Mouse (Mus musculus): ENCODE measurements around the gene Ppp2r3c. TPM values are rescaled to one million over a fixed set of nuclear protein-coding genes. Genes with fewer than 3 reads are reported as not detected.
A peak's percentile ranks its signal among the peaks of the same experiment; 100 is the strongest.
"Not testable (repeated sequence)": the region's sequence is repeated elsewhere in the genome, so short reads cannot be mapped to it uniquely, and the experiment has no call there.

The Ppp2r3c gene
- total RNA-seq, 2 experiments from 2014 or later, result 25.2 to 35.3 TPM

DNA sequence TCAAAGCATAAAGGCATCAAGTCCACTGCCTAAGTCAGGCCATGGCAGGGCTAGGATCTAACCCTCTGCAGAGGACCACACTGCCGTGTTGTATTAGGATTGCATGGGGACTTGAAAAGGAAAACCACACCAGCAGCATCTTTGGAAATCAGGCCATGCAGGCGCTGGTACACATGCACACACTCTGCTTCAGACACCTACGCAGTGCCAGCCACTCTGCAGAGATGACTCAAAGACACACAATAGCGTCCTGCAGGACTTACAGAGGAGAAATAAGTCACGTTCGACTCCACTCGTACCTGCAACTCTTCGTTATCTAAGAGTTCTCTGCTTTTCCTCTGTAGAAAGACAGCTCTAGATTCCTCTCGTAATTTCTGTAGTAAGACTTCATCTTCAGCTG lies 4.7 kb downstream of the Ppp2r3c start:
- ATAC-seq (replicated peaks; ENCODE audit: poor library complexity), result no peak

DNA sequence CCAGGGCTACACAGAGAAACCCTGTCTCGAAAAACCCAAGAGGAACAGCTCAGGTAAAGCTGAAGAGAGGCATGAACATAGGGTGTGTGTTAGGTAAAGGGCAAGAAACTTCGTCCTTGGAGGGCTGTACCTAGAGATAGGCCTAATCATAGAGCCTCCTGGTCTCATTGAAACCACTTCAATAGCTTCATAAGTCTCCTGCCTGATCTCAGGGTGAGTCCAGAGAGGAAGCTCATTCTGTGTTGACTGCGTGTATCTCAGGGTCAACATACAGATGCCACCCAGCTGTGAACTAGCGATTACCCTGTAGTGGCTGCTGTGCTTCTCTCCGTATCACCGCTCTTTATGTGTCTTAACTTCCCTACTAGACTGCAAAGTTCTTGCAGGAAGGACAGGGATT lies 25.2 kb downstream of the Ppp2r3c start:
- not testable (repeated sequence) for ATAC-seq (replicated peaks; ENCODE audit: poor library complexity)

DNA sequence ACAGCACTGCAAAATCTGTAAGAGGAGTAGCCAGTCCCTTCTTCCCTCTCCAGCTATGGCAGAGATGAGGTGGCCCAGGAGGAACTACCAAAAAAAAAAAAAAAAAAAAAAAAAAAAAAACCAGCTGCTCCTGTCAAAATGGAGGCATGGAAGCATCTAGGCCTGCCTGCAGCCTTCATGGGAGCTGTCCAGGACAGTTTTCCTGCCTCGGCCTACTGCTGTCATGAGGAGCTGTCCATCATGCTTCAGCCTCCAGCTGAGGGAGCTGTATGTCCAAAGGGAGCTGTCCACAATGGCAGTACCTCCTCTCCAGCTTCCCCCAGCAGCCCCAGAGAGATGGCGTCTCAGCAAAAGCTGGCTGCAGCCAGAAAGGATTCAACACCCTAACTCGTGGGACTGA lies 30.6 kb downstream of the Ppp2r3c start:
- ATAC-seq (replicated peaks; ENCODE audit: poor library complexity), result peak; percentile 68

DNA sequence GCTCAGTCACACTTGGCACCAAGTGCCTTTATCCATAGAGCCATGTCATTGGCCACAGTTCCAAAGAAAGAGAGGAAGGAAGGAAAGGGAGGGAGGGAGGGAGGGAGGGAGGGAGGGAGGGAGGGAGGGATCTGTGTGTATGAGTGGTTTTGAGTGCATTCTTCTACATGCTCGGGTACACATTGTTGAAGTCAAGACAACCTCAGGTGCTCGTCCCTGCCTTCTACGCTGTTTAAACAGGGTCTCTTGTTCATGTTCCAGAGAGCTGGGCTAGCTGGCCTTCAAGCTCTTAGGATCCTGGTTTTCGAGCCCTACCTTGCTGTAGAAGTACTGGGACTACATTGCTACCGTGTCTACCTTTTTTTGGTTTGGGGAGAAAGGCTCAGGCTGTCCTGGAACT lies 39.4 kb downstream of the Ppp2r3c start:
- ATAC-seq (replicated peaks; ENCODE audit: poor library complexity), result not testable (repeated sequence)

DNA sequence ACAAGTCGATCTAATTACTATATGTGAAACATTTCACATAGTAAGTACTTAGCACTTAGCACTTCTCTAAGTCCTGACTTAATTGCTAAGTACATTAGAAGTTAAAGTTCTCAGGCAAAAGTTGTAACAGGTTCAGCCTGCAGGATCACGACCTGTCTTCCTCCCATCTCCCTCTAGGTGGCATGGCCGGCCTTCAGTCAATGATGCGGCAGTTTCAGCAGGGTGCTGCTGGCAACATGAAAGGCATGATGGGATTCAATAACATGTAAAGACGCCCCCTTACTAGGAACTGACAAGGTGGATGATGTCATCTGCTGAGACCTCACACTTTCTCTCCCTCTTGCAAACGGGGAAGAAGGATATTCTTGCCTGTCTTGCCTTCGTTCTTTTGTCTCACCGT lies 40.8 kb downstream of the Ppp2r3c start:
- ATAC-seq (replicated peaks; ENCODE audit: poor library complexity), result peak; percentile 99

DNA sequence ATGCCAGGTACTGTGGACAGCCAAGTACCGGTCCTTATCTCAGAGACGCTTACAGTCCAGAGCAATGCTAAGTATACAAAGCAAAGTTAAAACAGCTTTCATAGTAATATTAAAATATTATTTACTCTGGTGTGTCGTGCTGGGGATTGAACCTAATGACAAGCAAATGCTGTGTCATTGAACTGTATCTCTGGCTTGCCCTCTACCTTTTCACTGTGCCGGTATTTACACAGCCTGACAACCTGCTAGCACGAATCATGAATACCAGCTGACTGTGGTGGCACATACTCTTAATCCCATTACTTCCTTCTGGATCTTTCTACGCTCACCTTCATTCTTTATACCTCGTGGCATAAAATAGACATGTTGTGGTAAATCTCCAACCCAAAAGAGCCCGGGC lies 60.6 kb downstream of the Ppp2r3c start:
- ATAC-seq (replicated peaks; ENCODE audit: poor library complexity), result not testable (repeated sequence)

DNA sequence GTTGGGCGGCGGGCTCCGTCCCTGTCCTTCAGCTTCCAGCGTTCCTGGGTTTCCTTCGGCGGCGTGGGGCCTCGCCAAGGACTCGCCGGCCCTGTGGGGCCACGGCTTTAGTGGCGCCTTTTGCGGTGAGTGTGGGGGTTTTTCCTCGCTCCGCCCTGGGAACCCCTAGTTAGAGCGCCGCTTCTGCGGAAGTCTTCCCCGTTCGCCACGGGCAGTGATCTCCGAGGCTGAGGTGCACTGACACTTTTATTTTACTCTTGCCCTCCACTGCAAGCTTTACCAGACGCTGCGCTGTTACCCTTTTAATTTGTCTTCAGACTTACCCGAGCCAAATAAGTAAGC lies 72.3 kb downstream of the Ppp2r3c start:
- ATAC-seq (replicated peaks; ENCODE audit: poor library complexity), result peak; percentile 51

DNA sequence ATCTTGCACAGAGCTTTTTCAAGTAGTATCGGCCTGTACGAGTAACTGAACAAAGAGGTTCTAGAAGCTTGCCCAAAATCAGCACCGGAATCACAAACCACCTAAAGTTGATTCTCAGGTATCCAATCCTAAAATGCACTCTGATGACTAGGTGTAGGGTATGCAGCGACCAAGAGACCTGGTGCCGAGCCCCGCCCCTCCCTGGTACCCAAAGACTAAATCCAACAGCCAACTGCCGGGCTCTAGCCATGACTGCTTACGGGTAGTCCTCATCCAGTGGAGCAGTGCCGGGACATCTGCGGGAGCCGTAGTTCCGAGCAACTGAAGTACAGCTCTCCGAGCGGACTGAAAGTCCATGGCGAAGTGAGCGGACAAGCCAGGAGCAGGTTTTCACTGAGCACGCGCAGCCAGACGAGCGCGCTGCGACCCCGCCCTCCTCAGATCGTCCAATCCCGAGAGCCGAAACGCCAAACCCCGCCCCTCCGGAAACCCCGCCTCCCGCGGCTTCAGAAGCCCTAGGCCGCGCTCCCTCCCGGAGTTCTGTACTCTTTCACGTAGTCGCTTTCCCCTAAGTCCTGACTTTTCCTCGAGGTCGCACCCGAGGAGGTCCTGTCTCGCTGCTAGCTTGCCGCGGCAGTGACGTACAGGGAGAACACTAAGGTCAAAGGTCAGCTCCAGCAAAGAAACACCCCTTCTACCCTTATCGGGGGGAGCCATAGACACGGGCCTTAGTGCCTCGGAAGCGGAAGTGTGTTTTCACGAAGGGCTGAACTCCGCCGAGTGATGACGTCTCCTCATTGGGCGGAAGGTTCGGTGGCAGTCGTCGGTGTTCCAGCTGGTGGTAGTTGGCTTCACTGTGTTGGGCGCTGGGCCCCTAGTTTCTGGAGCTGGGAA lies 72.9 kb downstream of the Ppp2r3c start, which contains the start of gene Srp54c:
Gene Srp54c (plus strand): TSS at position 543 of the 894 bp plus-strand sequence.
- ATAC-seq (replicated peaks; ENCODE audit: poor library complexity), result peak; percentile 92

Other genes starting within 250 kb of the Ppp2r3c start
- 22.4 and 22.8 TPM in 2 replicates for gene 2700097O09Rik, start 222.9 kb downstream of the Ppp2r3c start, total RNA-seq (2015)
- 7.5 and 12.9 TPM in 2 replicates for gene 2700097O09Rik, start 222.9 kb downstream of the Ppp2r3c start, total RNA-seq (2017)
- gene Srp54a, start 222.7 kb downstream of the Ppp2r3c start, total RNA-seq (2015), result 118 and 127 TPM in 2 replicates
- 191 and 227 TPM in 2 replicates for gene Srp54a, start 222.7 kb downstream of the Ppp2r3c start, total RNA-seq (2017)
- gene Fam177a, start 178.5 kb downstream of the Ppp2r3c start, total RNA-seq (2015), result 3.0 TPM in 1 of 2 replicates, not detected in the other
- 10.7 and 12.4 TPM in 2 replicates for gene Fam177a, start 178.5 kb downstream of the Ppp2r3c start, total RNA-seq (2017)
- 27.7 and 35.3 TPM in 2 replicates for gene Srp54b, start 147.9 kb downstream of the Ppp2r3c start, total RNA-seq (2015)
- 111 and 135 TPM in 2 replicates for gene Srp54b, start 147.9 kb downstream of the Ppp2r3c start, total RNA-seq (2017)
- 8.5 and 11.7 TPM in 2 replicates for gene 1700047I17Rik2, start 103.4 kb downstream of the Ppp2r3c start, total RNA-seq (2015)
- gene 1700047I17Rik2, start 103.4 kb downstream of the Ppp2r3c start, total RNA-seq (2017), result not detected in 2 replicates
- gene Srp54c, start 72.8 kb downstream of the Ppp2r3c start, total RNA-seq (2015), result 75.0 and 76.0 TPM in 2 replicates
- gene Srp54c, start 72.8 kb downstream of the Ppp2r3c start, total RNA-seq (2017), result 87.7 and 93.8 TPM in 2 replicates
- gene 1110008L16Rik, start 3.4 kb downstream of the Ppp2r3c start, total RNA-seq (2015), result 36.1 and 38.1 TPM in 2 replicates
- 22.5 and 27.9 TPM in 2 replicates for gene 1110008L16Rik, start 3.4 kb downstream of the Ppp2r3c start, total RNA-seq (2017)
- gene Psma6, start 81.2 kb upstream of the Ppp2r3c start, total RNA-seq (2015), result 372 and 397 TPM in 2 replicates
- 362 TPM in 2 replicates for gene Psma6, start 81.2 kb upstream of the Ppp2r3c start, total RNA-seq (2017)
- 40.6 and 85.4 TPM in 2 replicates for gene Nfkbia, start 189.6 kb upstream of the Ppp2r3c start, total RNA-seq (2015)
- 36.4 and 69.6 TPM in 2 replicates for gene Nfkbia, start 189.6 kb upstream of the Ppp2r3c start, total RNA-seq (2017)